Mouse (Mus musculus): ENCODE results near the gene Mgat2.
"Not testable (repeated sequence)": the region's sequence is repeated elsewhere in the genome, so short reads cannot be mapped to it uniquely, and the experiment has no call there.

Gene Mgat2

GRCm38 (mm10) chr12:69183583-69184308, at the start of gene Mgat2, which contains the start of gene Rpl36al:
Gene Mgat2 (plus strand): TSS chr12:69184157.
Gene Rpl36al (minus strand): TSS chr12:69184083.
- peak; percentile 98 to 99 for DNase-seq

- no peak for DNase-seq
Measured at GRCm38 (mm10) chr12:69139201-69139600, 44.8 kb upstream of the Mgat2 start.

GRCm38 (mm10) chr12:69139841-69140240, 44.1 kb upstream of the Mgat2 start:
- DNase-seq, result no peak

- no peak for DNase-seq
Measured at GRCm38 (mm10) chr12:69143460-69143859, 40.5 kb upstream of the Mgat2 start.

GRCm38 (mm10) chr12:69147166-69147735, 36.7 kb upstream of the Mgat2 start:
- DNase-seq, result no peak

GRCm38 (mm10) chr12:69150049-69150448, 33.9 kb upstream of the Mgat2 start:
- DNase-seq, result no peak

GRCm38 (mm10) chr12:69155923-69156322, 28.0 kb upstream of the Mgat2 start:
- no peak for DNase-seq

- no peak for DNase-seq
Measured at GRCm38 (mm10) chr12:69156436-69156835, 27.5 kb upstream of the Mgat2 start.

GRCm38 (mm10) chr12:69157107-69157506, 26.9 kb upstream of the Mgat2 start:
- no peak for DNase-seq

- no peak for DNase-seq
Measured at GRCm38 (mm10) chr12:69158366-69158764, 25.6 kb upstream of the Mgat2 start.

GRCm38 (mm10) chr12:69158765-69159577, 25.0 kb upstream of the Mgat2 start, which contains the start of gene Rps29:
Gene Rps29 (minus strand): TSS chr12:69159186.
- peak; percentile 97 to 98 for DNase-seq

GRCm38 (mm10) chr12:69159578-69159940, 24.4 kb upstream of the Mgat2 start:
- DNase-seq, result peak; percentile 13 to 14

- not testable (repeated sequence) for DNase-seq
Measured at GRCm38 (mm10) chr12:69160677-69161076, 23.3 kb upstream of the Mgat2 start.

- DNase-seq, result not testable (repeated sequence)
Measured at GRCm38 (mm10) chr12:69163586-69163985, 20.4 kb upstream of the Mgat2 start.

- no peak for DNase-seq
Measured at GRCm38 (mm10) chr12:69164904-69165303, 19.1 kb upstream of the Mgat2 start.

- not testable (repeated sequence) for DNase-seq
Measured at GRCm38 (mm10) chr12:69166861-69167581, 16.9 kb upstream of the Mgat2 start.

- no peak for DNase-seq
Measured at GRCm38 (mm10) chr12:69167656-69168460, 16.1 kb upstream of the Mgat2 start.

- peak; percentile 81 to 83 for DNase-seq
Measured at GRCm38 (mm10) chr12:69168461-69169106, 15.4 kb upstream of the Mgat2 start, which contains the start of gene Lrr1. Gene Lrr1 (plus strand): TSS chr12:69168814.

- DNase-seq, result no peak
Measured at GRCm38 (mm10) chr12:69171307-69171706, 12.7 kb upstream of the Mgat2 start.

- no peak for DNase-seq
Measured at GRCm38 (mm10) chr12:69175975-69176374, 8.0 kb upstream of the Mgat2 start.

- DNase-seq, result no peak
Measured at GRCm38 (mm10) chr12:69177526-69177925, 6.4 kb upstream of the Mgat2 start.
